Mouse (Mus musculus) neural tube, embryonic 13.5 days (tissue): ENCODE measurements at regions not wholly inside any gene's neighbourhood (a gene's known extent, or its start where the extent isn't known, plus 50 kb on each side); places are given as distances from the start of the nearest gene placed in this dataset.

Experiments used
- ATAC-seq: fragments of 200-750 bp; cut with Nextera tagmentation; 2 replicates; pipeline ENCODE4 v1.8.0; 2017; ENCODE audit warnings: low read depth, mild to moderate bottlenecking, moderate TSS enrichment, moderate library complexity
- H3K27ac ChIP-seq: fragments of 300-500 bp; sonication (generic); replicated peaks from 2 replicates; pipeline ENCODE4 v1.5.1; 2015; ENCODE audit warnings: moderate library complexity, mild to moderate bottlenecking, inconsistent platforms
- H3K27me3 ChIP-seq: fragments of 300-500 bp; sonication (generic); 2 replicates; pipeline ENCODE4 v1.6.1; 2015; ENCODE audit warnings: mild to moderate bottlenecking, inconsistent platforms
- H3K36me3 ChIP-seq: fragments of 300-500 bp; sonication (generic); 2 replicates; pipeline ENCODE4 v1.6.1; 2015; ENCODE audit warnings: mild to moderate bottlenecking, inconsistent platforms
- H3K4me1 ChIP-seq: fragments of 300-500 bp; sonication (generic); replicated peaks from 2 replicates; pipeline ENCODE4 v1.6.1; 2015; ENCODE audit warnings: inconsistent platforms
- H3K4me2 ChIP-seq: fragments of 300-500 bp; sonication (generic); 2 replicates; pipeline ENCODE4 v1.6.1; 2015; ENCODE audit warnings: inconsistent platforms, mild to moderate bottlenecking, moderate library complexity
- H3K4me3 ChIP-seq: fragments of 300-500 bp; sonication (generic); 2 replicates; pipeline ENCODE4 v1.5.1; 2015; ENCODE audit warnings: mild to moderate bottlenecking, inconsistent platforms
- H3K9ac ChIP-seq: fragments of 300-500 bp; sonication (generic); 2 replicates; pipeline ENCODE4 v1.6.1; 2015; ENCODE audit warnings: moderate library complexity, mild to moderate bottlenecking, inconsistent platforms
- H3K9me3 ChIP-seq: fragments of 300-500 bp; sonication (generic); 2 replicates; pipeline ENCODE4 v1.6.1; 2016; ENCODE audit warnings: inconsistent platforms
- WGBS: fragments of 180-500 bp; shearing (Covaris S2); methylation state at CpG from one replicate; pipeline ENCODE4 v1.1.7; 2015; 5-methylcytosine and 5-hydroxymethylcytosine counted together

- H3K4me3 ChIP-seq, result no peak overlapping the region
- 90% methylated on average over 1 of the region's 1 CpGs for WGBS
- no peak overlapping the region for H3K27ac ChIP-seq
- no peak for ATAC-seq
- H3K36me3 ChIP-seq, result no peaks in the 10 kb centered on the region
- no peaks in the 10 kb centered on the region for H3K9me3 ChIP-seq
- no peak overlapping the region for H3K9ac ChIP-seq
- H3K4me1 ChIP-seq, result peaks cover 4% of the 10 kb centered on the region
- H3K27me3 ChIP-seq, result no peaks in the 10 kb centered on the region
- no peak overlapping the region for H3K4me2 ChIP-seq
Measured at GRCm38 (mm10) chr3:65449176-65449575, 56.8 kb upstream of the Ssr3 start.

GRCm38 (mm10) chr3:65443701-65444100 is 51.3 kb upstream of the Ssr3 start:
- no peak overlapping the region for H3K4me2 ChIP-seq
- no peaks in the 10 kb centered on the region for H3K27me3 ChIP-seq
- H3K4me1 ChIP-seq, result peaks cover 33% of the 10 kb centered on the region
- H3K9me3 ChIP-seq, result no peaks in the 10 kb centered on the region
- WGBS, result 29% methylated on average over 1 of the region's 1 CpGs
- H3K9ac ChIP-seq, result no peak overlapping the region
- H3K36me3 ChIP-seq, result no peaks in the 10 kb centered on the region
- ATAC-seq, result peak; percentile 68; the same call in 1 of the 2 replicates
- H3K27ac ChIP-seq, result no peak overlapping the region
- no peak overlapping the region for H3K4me3 ChIP-seq

GRCm38 (mm10) chr3:65442946-65443345 is 50.5 kb upstream of the Ssr3 start:
- H3K36me3 ChIP-seq, result no peaks in the 10 kb centered on the region
- no peak for ATAC-seq
- peaks cover 33% of the 10 kb centered on the region for H3K4me1 ChIP-seq
- H3K4me3 ChIP-seq, result no peak overlapping the region
- no peak overlapping the region for H3K4me2 ChIP-seq
- no peak overlapping the region for H3K9ac ChIP-seq
- peak overlapping the region; percentile 59; the same call in 1 of the 2 replicates for H3K27ac ChIP-seq
- no peaks in the 10 kb centered on the region for H3K9me3 ChIP-seq
- whole genome bisulfite sequencing, result 71% methylated on average over 8 of the region's 8 CpGs
- no peaks in the 10 kb centered on the region for H3K27me3 ChIP-seq

- 68% methylated on average over 4 of the region's 4 CpGs for WGBS
- no peak for ATAC-seq
- Histone ChIP-seq H3K9ac (no peak overlapping the region), H3K27me3 (no peaks in the 10 kb centered on the region), H3K9me3 (no peaks in the 10 kb centered on the region), H3K4me3 (no peak overlapping the region), H3K27ac (peak overlapping the region; percentile 64), H3K4me1 (peaks cover 33% of the 10 kb centered on the region), H3K36me3 (no peaks in the 10 kb centered on the region), H3K4me2 (no peak overlapping the region; the same call in 1 of the 2 replicates)
Measured at GRCm38 (mm10) chr3:65442269-65442668, 49.8 kb upstream of the Ssr3 start.
